Mouse (Mus musculus): ENCODE data around the gene Fcgr3. TPM values are rescaled to one million over a fixed set of nuclear protein-coding genes. Genes with fewer than 3 reads are reported as not detected.
A peak's percentile ranks its signal among the peaks of the same experiment; 100 is the strongest.
"Not testable (repeated sequence)": the region's sequence is repeated elsewhere in the genome, so short reads cannot be mapped to it uniquely, and the experiment has no call there.

Gene Fcgr3
- polyA plus RNA-seq (2016; fragmentation: Nextera tagmentation; extraction: Ambion mirVana): 5.8 and 9.8 TPM in 2 replicates

GRCm38 (mm10) chr1:171064491-171065242 is at the start of gene Fcgr3:
Fcgr3 (minus strand) TSS chr1:171064935.
- H3K36me3 ChIP-seq; H3K4me1 ChIP-seq; H3K9ac ChIP-seq (replicated peaks); H3K9me3 ChIP-seq; H3K27ac ChIP-seq (replicated peaks): not testable (repeated sequence)
- peak within 1 kb of the TSS; percentile 44 for H3K4me2 ChIP-seq (replicated peaks)
- peaks cover 46% of the 10 kb centered on the region for H3K27me3 ChIP-seq
- ATAC-seq (ENCODE audit: low FRiP score, low read depth): peak; percentile 63
- peak within 1 kb of the TSS; percentile 39 for H3K4me3 ChIP-seq
- 2% methylated on average over 43 of the region's 75 CpGs for WGBS

- Histone ChIP-seq H3K4me2 (replicated peaks) (peak within 1 kb of the TSS; percentile 61), H3K9ac (replicated peaks) (peak within 1 kb of the TSS; percentile 53), H3K27ac (replicated peaks) (peak within 1 kb of the TSS; percentile 40), H3K36me3 (no peaks in the 10 kb centered on the region), H3K9me3 (no peaks in the 10 kb centered on the region), H3K4me3 (peak within 1 kb of the TSS; percentile 46), H3K27me3 (no peaks in the 10 kb centered on the region), H3K4me1 (peaks cover 12% of the 10 kb centered on the region)
- ATAC-seq (ENCODE audit: low FRiP score, low read depth): peak; percentile 27
- under 1% methylated on average over 24 of the region's 24 CpGs for WGBS
These were observed 49.2 kb upstream of the Fcgr3 start, which contains the start of gene Cfap126 for GRCm38 (mm10) chr1:171113873-171114299. Cfap126 (plus strand) TSS chr1:171113918.

- H3K27ac ChIP-seq (replicated peaks): no peak overlapping the region
- H3K4me2 ChIP-seq (replicated peaks): 0 out of 2 replicates have a peak overlapping the region, but pooled peaks have one; percentile 61
- no peak for ATAC-seq (ENCODE audit: low FRiP score, low read depth)
- no peak overlapping the region for H3K4me3 ChIP-seq
- H3K9me3 ChIP-seq: no peaks in the 10 kb centered on the region
- H3K9ac ChIP-seq (replicated peaks): no peak overlapping the region
- WGBS: 81% methylated on average over 4 of the region's 4 CpGs
- H3K36me3 ChIP-seq: no peaks in the 10 kb centered on the region
- no peaks in the 10 kb centered on the region for H3K27me3 ChIP-seq
- peaks cover 12% of the 10 kb centered on the region for H3K4me1 ChIP-seq
These were observed 48.3 kb upstream of the Fcgr3 start for GRCm38 (mm10) chr1:171112986-171113385.

- Histone ChIP-seq H3K4me1 (peaks cover 12% of the 10 kb centered on the region), H3K36me3 (no peaks in the 10 kb centered on the region), H3K4me3 (peak overlapping the region; percentile 58), H3K4me2 (replicated peaks) (peak overlapping the region; percentile 61), H3K27ac (replicated peaks) (peak overlapping the region; percentile 70), H3K27me3 (no peaks in the 10 kb centered on the region), H3K9ac (replicated peaks) (peak overlapping the region; percentile 40), H3K9me3 (no peaks in the 10 kb centered on the region)
- no peak for ATAC-seq (ENCODE audit: low FRiP score, low read depth)
- WGBS: 4% methylated on average over 15 of the region's 15 CpGs
These were observed 47.2 kb upstream of the Fcgr3 start for GRCm38 (mm10) chr1:171111781-171112575.

GRCm38 (mm10) chr1:171111020-171111780 is 46.5 kb upstream of the Fcgr3 start:
- peak overlapping the region; percentile 61 for H3K4me2 ChIP-seq (replicated peaks)
- H3K4me3 ChIP-seq: peak overlapping the region; percentile 58
- no peaks in the 10 kb centered on the region for H3K9me3 ChIP-seq
- H3K9ac ChIP-seq (replicated peaks): peak overlapping the region; percentile 41
- H3K27ac ChIP-seq (replicated peaks): peak overlapping the region; percentile 70
- no peaks in the 10 kb centered on the region for H3K27me3 ChIP-seq
- peaks cover 12% of the 10 kb centered on the region for H3K4me1 ChIP-seq
- peak; percentile 89 for ATAC-seq (ENCODE audit: low FRiP score, low read depth)
- WGBS: under 1% methylated on average over 38 of the region's 38 CpGs
- H3K36me3 ChIP-seq: no peaks in the 10 kb centered on the region

GRCm38 (mm10) chr1:171110659-171111019 is 45.9 kb upstream of the Fcgr3 start:
- Histone ChIP-seq H3K27ac (replicated peaks) (peak overlapping the region; percentile 70), H3K36me3 (no peaks in the 10 kb centered on the region), H3K9ac (replicated peaks) (peak overlapping the region; percentile 41), H3K4me3 (peak overlapping the region; percentile 58), H3K9me3 (no peaks in the 10 kb centered on the region), H3K4me2 (replicated peaks) (peak overlapping the region; percentile 61), H3K27me3 (no peaks in the 10 kb centered on the region), H3K4me1 (peaks cover 12% of the 10 kb centered on the region)
- ATAC-seq (ENCODE audit: low FRiP score, low read depth): peak; percentile 53
- 9% methylated on average over 15 of the region's 15 CpGs for whole genome bisulfite sequencing

GRCm38 (mm10) chr1:171109620-171110019 is 44.9 kb upstream of the Fcgr3 start:
- Histone ChIP-seq H3K27ac (replicated peaks) (no peak overlapping the region), H3K4me3 (no peak overlapping the region), H3K27me3 (no peaks in the 10 kb centered on the region), H3K9me3 (no peaks in the 10 kb centered on the region), H3K4me1 (peaks cover 12% of the 10 kb centered on the region), H3K9ac (replicated peaks) (no peak overlapping the region), H3K36me3 (no peaks in the 10 kb centered on the region), H3K4me2 (replicated peaks) (no peak overlapping the region)
- no peak for ATAC-seq (ENCODE audit: low FRiP score, low read depth)
- WGBS: 32% methylated on average over 9 of the region's 9 CpGs

- Histone ChIP-seq H3K9ac (replicated peaks) (no peak overlapping the region), H3K27ac (replicated peaks) (no peak overlapping the region), H3K36me3 (no peaks in the 10 kb centered on the region), H3K27me3 (no peaks in the 10 kb centered on the region), H3K4me1 (peaks cover 5% of the 10 kb centered on the region; the same call in 1 of the 2 replicates), H3K9me3 (no peaks in the 10 kb centered on the region), H3K4me3 (no peak overlapping the region), H3K4me2 (replicated peaks) (no peak overlapping the region)
- ATAC-seq (ENCODE audit: low FRiP score, low read depth): no peak
- WGBS: 70% methylated on average over 6 of the region's 6 CpGs
These were observed 40.5 kb upstream of the Fcgr3 start for GRCm38 (mm10) chr1:171105226-171105625.

- H3K27ac ChIP-seq (replicated peaks): no peak overlapping the region
- H3K27me3 ChIP-seq: no peaks in the 10 kb centered on the region
- WGBS: 12% methylated on average over 10 of the region's 10 CpGs
- H3K36me3 ChIP-seq: no peaks in the 10 kb centered on the region
- ATAC-seq (ENCODE audit: low FRiP score, low read depth): no peak
- peaks cover 5% of the 10 kb centered on the region; the same call in 1 of the 2 replicates for H3K4me1 ChIP-seq
- no peaks in the 10 kb centered on the region for H3K9me3 ChIP-seq
- 0 out of 2 replicates have a peak overlapping the region, but pooled peaks have one; percentile 24 for H3K9ac ChIP-seq (replicated peaks)
- H3K4me2 ChIP-seq (replicated peaks): peak overlapping the region; percentile 63
- peak overlapping the region; percentile 71 for H3K4me3 ChIP-seq
These were observed 38.6 kb upstream of the Fcgr3 start for GRCm38 (mm10) chr1:171103179-171103840.

GRCm38 (mm10) chr1:171102547-171103177 is 37.9 kb upstream of the Fcgr3 start:
- peaks cover 5% of the 10 kb centered on the region; the same call in 1 of the 2 replicates for H3K4me1 ChIP-seq
- H3K27me3 ChIP-seq: peaks cover 1% of the 10 kb centered on the region; the same call in 1 of the 2 replicates
- H3K9me3 ChIP-seq: no peaks in the 10 kb centered on the region
- peak overlapping the region; percentile 66; the same call in 1 of the 2 replicates for H3K9ac ChIP-seq (replicated peaks)
- peak overlapping the region; percentile 71 for H3K4me3 ChIP-seq
- H3K4me2 ChIP-seq (replicated peaks): peak overlapping the region; percentile 63
- H3K27ac ChIP-seq (replicated peaks): peak overlapping the region; percentile 64
- no peaks in the 10 kb centered on the region for H3K36me3 ChIP-seq
- WGBS: under 1% methylated on average over 35 of the region's 35 CpGs
- peak; percentile 94 for ATAC-seq (ENCODE audit: low FRiP score, low read depth)

Measured in midbrain, embryonic 12.5 days (tissue).